Mouse (Mus musculus): ENCODE data around the gene Myrf.
"Not testable (repeated sequence)": the region's sequence is repeated elsewhere in the genome, so short reads cannot be mapped to it uniquely, and the experiment has no call there.

DNA sequence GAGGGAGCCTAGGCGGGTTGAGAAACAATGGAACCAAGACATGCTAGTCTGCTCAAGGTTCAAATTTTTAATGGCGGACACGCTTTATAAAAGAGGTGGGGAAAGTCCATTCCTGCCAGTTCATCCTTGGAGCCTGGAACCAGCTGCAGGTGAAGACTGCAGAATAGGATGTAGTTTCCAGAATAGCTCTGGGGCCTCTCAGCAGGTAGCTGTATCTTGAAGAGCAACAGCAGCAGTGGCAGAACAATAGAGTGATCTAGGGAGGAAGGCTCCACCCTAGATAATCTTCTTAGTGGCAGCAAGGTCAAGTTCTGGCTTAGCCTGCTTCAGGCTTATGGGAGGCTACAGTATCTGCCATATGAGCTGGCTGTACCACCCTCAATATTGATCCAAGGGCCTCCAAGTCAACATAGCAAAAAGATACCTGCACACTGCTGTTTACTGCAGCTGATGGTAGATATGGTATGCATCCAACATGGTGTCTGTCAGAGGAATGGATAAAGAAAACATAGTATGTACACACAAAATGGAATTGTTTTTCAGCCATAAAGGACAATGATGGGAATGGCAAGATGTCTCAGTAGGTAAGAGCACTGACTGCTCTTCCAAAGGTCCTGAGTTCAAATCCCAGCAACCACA, 70.7 kb downstream of the Myrf start:
- not testable (repeated sequence) for TF ChIP-seq CTCF (IDR thresholded peaks at IDR 0.05; ENCODE audit: low read depth, low read length); POLR2A (IDR thresholded peaks at IDR 0.05; ENCODE audit: extremely low read depth, insufficient read depth, low read length)

All from liver, adult 2 months (tissue).